Mouse (Mus musculus) common myeloid progenitor, adult 5-6 weeks (primary cell): ENCODE results near the gene Tph1. TPM values are rescaled to one million over a fixed set of nuclear protein-coding genes. Genes with fewer than 3 reads are reported as not detected.
"Not testable (repeated sequence)": the region's sequence is repeated elsewhere in the genome, so short reads cannot be mapped to it uniquely, and the experiment has no call there.

Experiments used
- ATAC-seq: replicated peaks from 2 replicates; pipeline ENCODE4 v1.8.0; 2016; ENCODE audit warnings: low read depth, mild to moderate bottlenecking, moderate TSS enrichment, inconsistent platforms; ENCODE audit not compliant: poor library complexity, severe bottlenecking
- total RNA-seq: library from RNA; stranded (forward); fragments of 200-1000, 187-1606 nt; gene quantifications from 2 replicates; pipeline ENCODE4 v1.2.3, GENCODE M21; 2017

Gene Tph1
- total RNA-seq: not detected in 2 replicates

DNA sequence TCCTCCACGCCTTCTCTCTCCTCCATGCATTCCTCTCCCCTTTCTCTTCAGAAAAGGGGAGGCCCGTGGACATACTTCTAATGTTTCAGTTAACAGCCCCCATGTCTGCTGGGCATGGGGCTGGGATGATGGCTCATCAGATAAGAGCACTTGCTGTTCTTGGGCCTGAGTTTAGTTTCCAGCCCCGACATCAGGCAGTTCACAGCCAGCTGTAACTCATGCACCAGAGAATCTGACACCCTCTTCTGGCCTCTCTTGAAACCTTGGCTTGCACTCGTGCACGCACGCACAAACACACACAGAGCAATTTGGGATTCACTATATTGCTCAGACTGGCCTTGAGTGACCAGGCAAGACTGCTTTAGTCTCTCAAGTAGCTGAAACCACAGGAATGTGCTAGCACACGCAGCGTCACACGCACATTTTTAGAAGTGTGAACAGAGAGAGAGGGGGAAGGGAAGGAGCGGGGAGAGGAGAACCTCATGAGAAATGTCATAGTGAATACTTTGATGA lies at the start of gene Tph1:
Gene Tph1 (minus strand): TSS at position 378 of the 513 bp plus-strand sequence.
- no peak for ATAC-seq

DNA sequence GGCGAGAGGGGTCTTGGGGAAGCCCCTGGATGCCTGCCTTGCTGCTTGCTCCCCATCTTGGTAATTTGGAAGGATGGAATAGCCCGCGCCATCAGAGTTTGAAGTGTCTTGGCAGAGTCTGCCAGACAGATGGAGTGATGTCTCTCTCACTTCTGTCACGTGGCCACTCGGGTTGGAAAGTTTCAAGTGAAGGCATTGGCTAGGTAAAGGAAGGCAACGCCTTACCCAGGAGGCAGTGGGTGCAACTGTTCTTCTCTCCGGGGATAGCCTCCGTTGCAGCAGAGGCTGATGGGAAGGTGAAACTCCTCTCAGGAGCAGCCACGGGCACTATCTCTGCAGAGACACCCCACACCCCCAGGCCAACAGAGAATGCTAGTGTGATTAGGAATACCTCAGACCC lies 48.1 kb upstream of the Tph1 start:
- ATAC-seq: no peak

DNA sequence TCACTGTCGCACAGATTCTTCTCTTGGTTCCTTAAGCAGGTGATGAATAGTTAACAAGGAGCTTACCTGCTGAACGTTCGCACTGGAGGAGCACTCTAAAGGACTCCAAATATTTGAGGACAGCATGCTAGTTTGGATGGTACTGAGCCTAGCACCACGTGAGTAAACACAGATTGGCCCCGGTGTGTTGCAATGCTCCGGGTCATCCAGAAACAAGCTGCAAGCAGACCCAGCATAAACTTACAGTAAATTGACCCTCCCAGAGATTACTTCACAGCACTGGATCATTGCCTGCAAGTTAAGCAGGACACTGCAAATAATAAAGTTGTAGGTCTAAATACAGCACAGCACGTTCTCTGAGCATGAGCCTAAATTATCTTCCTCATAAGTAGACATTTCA lies 47.2 kb upstream of the Tph1 start:
- ATAC-seq: no peak

DNA sequence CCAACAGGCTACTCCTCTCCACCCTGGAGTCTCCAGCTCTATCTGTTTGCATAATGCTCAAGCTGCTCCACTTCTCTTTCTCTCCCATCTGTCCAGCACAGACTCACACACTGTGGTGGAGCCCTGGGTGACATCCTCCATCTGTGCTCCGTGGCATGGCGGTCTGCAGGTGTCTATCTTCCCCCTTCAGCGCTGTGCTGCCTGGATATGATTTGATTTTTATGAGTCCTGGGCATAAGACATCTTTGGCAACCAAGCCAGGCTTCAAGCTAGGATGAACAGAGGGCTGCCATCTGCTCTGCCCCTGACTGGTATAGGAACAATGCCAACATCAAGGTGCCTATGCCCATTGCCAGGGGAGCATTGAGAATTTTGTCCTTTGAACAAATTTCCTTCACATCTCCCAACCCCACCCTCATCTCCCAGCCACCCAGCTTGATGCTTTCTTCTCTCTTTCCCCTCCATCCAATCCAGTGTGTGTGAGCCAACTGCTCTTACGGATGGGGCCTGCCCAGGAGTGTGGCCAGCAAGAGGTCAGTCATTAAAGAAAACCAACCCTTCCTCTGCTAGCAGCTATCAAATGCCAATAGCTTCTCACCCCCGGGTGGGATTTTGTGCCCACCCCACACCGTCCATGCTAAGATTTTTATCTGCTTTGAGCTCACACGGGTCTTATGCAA lies 46.4 kb upstream of the Tph1 start:
- no peak for ATAC-seq

DNA sequence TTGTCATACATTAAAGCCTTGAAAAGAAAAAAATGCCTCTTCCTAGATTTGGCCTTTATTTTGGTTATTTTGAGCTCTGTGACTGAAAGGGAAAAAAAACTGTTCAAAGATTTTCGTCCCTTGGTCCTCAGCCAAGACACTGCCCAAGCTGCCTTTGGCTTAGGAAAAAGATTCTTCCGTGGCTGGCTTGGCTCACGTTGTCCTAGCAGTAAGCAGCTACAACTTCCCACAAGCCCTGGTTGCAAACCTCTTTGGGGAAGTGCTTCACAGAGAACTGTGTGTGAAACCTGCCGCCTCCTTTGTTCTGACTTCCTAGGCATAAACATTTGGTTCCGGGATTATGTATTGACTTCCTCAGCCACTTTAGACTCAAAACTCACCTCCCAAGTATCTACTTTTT lies 44.6 kb upstream of the Tph1 start:
- peak; percentile 19 for ATAC-seq

DNA sequence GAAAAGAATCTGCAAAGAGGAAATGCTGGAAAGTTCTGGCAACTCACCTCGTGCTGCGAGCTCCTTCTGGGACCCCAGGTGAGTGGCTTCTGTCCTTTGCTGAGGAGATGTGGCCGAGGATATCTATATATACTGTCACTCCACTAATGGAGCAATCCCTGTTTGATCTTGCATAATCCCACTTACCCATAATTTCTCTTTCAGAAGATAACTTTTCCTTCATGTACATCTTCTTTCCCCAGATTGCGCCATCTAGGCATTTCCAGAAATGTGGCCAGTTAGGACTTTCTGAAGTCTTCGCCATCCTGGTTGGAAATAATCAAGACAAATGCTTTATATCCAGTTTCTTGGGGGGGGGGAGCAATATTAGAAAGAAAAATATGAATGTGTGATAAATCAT lies 43.3 kb upstream of the Tph1 start, which contains the start of gene Saa3:
Gene Saa3 (minus strand): TSS at position 101 of the 400 bp plus-strand sequence.
- ATAC-seq: no peak

DNA sequence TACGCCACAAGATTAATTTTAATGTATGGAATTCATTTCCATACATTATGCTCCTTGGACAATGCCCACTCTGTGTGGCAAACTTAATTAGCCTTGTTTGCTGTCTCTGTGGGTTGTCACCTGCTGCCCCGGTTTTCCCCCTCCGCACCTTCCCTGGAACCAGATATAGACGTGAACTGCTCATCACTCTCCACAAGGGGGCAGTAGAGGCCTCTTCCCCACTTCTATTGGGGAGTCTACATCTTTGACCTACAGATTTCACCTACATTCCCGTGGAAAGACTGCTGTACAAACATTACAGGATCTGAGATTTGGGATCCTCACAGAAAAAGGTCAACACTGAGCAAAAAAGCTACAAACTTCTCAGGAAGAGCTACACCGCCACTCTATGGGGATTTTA lies 42.2 kb upstream of the Tph1 start:
- ATAC-seq: no peak; the same call in 1 of the 2 replicates

DNA sequence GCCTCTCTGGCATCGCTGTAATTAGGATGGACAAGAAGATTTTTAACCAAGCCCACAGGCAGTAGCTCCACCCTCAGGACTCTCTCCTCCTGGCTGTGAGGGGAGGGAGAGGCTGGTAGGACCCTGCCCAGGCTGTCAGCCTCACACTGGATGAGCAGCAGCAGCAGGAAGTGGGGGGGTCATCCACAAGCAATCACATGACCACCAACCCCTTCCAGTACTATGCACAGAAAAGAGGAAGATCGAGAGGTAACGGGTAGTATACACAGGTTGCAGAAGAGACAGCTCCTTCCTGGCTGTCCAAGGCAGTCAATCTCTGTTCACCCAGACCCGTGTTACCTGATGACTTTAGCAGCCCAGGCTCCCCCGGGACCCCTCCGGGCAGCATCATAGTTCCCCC lies 39.9 kb upstream of the Tph1 start:
- peak; percentile 74 for ATAC-seq

DNA sequence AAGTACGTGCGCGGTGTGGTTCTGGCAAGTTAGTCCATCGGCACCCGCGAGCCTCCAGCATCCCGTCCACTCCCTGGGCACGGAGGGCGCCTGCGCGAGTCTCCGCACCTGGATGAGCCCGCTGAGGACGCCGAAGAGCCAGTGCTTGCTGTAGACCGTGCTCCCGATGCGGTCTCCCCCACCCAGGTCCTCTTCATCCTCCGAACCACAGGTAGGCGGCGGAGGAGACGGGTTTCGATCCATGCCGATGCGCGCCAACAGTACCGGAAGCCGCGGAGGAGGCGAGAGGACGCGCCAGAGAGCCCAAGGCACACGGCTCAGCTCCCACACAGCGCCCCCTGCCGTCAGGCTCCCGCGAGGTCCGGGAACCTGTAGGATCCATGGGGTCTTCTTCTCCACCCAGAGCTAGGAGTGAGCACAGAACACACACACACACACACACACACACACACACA lies 38.1 kb upstream of the Tph1 start, which contains the start of gene Saal1:
Gene Saal1 (minus strand): TSS at position 291 of the 455 bp plus-strand sequence.
- ATAC-seq: peak; percentile 85

DNA sequence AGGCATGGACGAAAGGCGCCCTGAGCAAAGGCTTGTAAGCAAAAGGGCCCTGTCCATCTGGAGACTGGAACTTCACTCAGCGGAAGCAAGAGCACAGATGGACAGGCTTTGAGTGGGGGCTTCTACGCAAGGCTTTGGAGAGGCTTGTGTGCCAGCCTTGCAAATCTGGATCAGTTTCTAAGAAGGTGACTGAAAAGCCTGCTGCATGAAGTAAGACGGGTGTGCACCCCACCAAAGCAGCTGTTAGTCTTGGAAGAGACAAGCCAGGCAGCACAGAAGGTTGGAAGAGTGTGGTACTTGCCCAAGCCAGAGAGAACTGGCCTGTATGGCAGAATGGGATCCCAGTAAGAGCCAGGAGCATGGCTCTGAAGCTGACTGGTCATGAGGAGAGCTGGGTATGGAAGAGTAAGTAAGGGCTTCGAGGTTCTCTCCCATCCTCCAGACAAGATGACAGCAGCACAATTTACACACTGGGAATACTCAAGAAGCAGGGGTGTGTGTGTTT lies 28.2 kb upstream of the Tph1 start:
- ATAC-seq: no peak

DNA sequence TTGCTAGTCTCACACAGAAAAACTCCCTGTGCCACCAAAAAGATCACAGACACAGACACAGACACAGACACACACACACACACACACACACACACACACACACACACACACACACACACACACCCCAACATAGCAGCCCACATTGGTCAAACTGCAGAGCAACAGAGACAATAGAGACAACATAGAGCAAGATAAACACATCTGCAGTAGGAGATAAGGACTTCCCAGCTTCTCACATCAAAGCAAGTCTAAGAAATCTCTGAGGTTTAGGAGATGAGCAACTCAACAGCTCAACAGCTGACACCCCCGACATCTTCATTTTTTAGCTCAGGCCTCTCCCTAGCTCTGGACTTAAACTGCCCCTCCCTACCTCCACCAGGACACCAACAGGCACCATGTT lies 24.4 kb upstream of the Tph1 start:
- ATAC-seq: peak; percentile 54

DNA sequence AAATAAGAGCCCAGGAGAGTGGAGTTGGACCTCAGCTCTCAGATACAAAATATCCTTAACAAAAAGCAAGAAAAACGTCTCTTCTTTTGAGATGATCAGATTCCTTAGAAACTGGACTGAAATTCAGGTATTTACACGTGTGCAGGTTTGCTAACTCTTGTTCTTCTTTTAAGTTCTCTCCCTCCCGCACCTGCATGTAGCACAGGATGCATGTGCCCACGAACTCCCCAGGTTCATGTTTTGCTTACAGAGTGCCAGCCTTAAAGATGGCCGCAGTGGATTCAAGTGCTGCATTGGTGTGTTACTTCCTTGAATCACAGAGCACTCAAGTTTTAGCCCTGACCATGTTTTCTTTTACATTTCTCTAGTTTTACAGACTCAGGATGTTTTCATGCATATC lies 14.5 kb upstream of the Tph1 start:
- ATAC-seq: no peak

DNA sequence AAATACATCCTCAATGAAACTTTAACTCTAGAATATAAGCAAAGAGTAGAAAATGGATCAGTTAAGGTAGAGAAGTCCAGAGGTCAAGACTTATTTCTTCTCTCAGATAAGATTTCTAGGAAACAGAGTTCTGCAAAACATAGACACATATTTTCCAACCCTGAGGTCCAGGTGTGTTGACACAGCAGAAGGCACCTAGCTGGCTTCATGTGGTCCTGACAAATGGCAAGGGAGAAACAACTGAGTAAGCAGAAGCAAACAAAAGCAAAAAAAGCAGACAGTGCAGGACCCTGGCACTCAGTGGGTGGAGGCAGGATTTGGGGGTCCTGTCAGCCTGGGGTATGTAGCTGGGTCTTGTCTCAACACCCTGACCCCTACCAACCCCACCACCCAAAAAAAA lies 8.4 kb upstream of the Tph1 start:
- no peak for ATAC-seq

DNA sequence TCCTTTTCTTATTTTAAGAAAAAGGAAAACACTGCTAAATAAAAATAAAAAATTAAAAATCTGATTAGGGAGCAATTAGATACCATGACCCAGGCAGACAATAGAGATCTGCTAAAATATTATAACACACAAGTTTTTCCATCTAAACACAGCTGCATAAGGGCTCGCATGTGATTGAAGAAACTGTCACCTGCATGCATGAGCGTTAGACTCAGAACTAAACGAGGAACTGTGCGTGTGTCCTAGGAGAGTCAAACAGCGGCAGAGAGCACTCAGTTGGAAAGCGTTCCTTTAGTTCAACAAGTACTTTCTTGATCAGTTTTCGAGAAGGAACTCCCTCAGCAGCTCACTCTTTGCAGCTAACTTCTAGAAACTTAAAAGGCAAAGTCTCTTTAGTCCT lies 6.7 kb upstream of the Tph1 start:
- not testable (repeated sequence) for ATAC-seq

DNA sequence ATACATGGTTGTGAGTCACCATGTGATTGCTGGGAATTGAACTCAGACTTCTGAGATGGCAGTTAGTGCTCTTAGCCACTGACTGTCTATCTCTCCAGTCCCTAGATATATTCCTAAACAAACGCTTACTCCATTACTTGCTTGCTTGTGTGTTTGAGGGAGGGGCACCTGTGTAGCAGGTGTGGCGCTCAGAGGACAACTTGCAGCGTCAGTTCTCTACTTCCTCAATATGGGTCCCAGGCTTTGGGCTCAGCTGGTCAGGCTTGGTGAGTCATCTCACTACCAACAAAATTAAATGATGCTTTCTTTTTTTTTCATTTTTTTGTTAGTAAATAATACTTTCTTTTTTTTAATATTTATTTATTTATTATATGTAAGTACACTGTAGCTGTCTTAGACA lies 6.1 kb upstream of the Tph1 start:
- no peak for ATAC-seq

DNA sequence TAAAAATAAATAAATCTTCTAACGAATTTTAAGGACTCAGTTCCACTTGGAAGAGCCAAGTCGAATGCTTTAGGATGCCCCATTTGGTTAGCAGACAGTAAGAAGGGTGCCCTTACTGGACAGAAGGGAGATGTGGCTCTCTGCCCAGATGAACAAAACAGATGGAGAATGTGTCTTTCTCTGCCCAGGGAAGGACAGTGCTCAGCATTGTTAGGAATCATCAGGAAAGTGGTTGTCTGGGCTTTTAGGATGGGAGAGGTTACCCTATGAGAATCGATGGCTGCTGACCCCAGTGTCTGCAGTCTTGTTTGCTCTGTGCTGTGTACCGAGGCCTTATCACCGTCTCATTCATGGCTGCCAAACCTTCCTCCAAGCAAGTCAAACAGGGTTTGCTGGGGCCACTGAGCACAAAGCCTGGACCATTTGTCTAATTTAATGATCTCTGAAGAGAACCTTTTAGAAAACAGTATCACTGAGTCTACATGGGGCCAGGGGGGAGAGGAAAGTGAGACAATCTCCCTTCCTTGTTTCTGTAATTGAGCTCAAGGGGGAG lies 4.5 kb upstream of the Tph1 start:
- no peak for ATAC-seq

DNA sequence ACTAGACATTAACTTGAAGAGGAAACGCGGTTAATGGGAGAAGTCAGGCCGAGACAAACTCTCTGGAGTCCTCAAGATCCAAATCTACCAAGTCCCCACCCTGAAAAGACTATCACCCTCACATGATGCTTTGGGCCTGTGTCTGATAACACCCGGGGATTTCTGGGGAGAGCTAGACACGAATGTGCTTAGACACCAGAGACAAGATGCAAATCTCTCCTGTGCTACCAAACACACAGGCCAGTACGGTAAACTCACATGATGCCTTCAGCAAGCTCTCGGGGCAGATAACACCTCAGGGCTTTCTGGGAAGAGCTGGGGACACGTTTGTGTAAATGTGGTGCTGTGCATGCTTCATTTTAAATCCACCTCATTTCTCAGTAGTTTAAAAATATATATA lies 3.5 kb upstream of the Tph1 start:
- ATAC-seq: no peak

DNA sequence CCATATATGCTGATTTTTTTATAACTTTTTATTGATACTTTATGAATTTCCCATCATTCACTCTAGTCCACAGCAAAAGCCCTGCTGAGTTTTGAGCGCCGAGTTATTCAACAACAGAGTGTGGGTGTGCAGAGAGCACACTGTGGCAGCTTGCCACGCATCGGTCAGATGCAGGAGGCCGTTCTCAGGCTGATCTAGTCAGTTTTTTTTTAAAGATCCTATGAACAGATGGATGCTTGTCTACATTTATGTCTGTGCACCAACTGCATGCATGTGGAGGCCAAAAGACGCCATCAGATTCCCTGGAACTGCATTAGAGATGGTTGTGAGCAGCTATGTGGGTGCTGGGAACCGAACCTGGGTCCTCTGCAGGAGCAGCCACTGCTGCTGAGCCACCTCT lies 2.7 kb upstream of the Tph1 start:
- no peak for ATAC-seq

DNA sequence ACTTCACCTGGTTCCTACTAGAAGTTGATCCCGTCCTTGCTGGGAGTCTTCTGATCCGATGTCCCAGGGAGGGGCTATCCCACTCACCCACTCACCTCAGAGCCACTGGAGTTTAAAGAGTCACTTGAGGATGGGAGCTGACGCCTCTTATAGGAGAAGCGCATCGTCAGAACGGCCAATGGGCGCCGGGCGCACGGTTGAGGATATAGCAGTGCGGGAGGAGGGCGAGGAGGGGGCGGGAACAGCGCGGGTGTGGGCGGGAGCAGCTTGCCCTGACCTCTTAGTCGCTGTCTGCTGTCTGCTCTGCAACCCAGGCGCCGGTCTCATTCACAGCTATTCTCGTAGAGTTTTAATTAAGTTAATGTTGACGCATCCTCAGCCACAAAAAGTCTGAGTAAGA lies 5.1 kb downstream of the Tph1 start:
- ATAC-seq: peak; percentile 73

DNA sequence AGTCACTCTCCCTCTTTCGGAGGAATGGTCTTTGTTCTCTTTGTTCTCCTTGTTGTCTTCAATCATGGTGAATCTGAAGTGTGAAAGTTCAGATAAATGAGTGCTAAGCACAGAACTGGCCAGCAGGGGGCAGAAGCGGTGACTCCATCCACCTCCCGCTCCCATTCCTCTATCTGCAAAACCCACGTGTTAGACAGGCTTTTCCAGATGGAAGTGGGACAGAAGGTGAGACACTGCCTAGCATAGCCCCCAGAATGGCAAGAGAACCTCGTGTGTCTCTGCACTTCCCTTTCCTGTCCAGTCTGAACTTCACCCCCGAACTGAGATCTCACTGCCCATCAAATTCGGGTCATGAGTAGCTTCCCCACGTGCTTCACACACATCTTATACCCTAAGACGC lies 7.1 kb downstream of the Tph1 start:
- ATAC-seq: peak; percentile 43; the same call in 1 of the 2 replicates

DNA sequence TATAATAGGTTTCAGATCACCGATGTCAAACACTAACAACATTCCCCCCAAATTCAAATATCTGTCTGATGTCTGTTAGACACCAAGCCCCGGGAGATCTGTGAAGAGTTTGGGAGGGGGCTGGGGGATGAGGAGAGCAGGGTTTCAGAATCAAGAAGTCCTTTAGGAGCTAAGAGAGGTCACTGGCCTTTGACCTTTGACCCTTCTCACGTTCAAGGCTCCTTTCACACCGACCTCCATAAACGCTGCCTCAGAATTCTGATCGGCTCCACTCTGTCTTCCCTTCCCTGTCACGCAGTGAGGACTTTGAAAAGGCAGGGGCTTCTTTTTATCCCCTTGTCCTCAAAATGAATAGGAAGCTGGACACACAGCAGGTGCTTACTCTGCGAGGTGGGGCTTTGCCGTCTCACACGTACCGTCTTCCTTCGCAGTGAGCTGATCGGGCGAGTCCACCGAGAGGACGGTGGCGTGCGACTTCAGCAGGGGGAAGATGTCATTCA lies 10.7 kb downstream of the Tph1 start:
- no peak for ATAC-seq
